Mouse (Mus musculus): ENCODE measurements around the gene Borcs8. TPM values are rescaled to one million over a fixed set of nuclear protein-coding genes. Genes with fewer than 3 reads are reported as not detected.

Borcs8 gene
- total RNA-seq, 4 experiments from 2014 or later: 17.9 to 23.3 (median 23.2) TPM

DNA sequence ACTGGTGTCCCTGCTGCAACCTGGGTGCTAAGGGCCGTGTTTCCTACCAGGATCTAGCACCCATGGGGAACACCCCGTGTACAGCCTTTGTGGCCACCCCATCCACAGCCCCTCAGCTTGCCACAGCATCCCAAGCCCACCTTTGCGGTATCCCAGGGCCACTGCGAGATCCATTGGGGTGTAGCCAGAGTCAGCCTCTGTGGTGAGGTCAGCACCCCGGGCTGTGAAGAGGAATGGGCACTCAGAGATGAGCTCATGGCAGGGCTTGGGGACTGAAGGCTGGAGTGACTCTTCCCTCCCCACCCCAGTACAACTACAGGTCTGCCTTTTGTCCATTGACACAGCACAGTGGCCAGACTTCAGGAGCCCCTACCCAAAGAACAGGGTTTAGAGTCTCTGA lies 5.2 kb upstream of the Borcs8 start:
- DNase-seq (ENCODE audit: low spot score): no peak

DNA sequence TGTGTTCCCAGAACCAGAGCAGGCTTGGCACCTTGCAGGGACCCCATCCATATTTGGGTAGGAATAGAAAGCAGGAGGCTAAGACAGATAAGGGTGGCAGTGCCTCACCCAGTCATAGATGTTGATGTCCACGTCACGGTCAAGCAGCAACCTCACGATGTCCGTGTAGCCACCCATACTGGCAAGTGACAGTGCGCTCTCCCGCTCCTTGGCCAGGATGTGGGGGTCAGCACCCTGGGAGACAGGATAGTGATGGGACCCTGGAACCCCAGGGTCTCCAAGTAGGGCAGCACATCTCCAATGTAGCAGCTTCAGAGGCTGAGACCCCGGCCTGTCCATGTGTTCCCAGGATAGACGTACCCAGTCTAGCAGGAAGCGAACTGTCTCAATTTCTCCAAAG lies 4.4 kb upstream of the Borcs8 start:
- DNase-seq (ENCODE audit: low spot score): no peak

DNA sequence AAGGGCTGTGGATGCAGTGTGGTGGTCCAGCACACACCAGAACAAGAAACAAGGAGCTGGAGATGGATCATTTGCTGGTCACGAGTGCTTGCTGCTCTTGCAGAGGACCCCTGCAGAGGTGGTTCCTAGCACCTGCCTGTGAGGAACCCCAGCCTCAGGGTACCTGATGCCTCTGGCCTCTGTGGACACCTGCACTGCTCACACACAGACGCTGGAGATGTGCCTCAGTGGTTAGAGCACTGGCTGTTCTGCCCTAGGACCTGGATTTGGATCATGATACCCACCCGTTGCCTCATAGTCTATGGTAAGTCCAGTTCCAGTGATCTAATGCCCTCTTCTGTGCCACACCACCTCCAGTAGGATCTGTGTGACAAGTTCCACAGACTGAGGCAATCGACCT lies 2.7 kb upstream of the Borcs8 start:
- DNase-seq (ENCODE audit: low spot score): no peak

DNA sequence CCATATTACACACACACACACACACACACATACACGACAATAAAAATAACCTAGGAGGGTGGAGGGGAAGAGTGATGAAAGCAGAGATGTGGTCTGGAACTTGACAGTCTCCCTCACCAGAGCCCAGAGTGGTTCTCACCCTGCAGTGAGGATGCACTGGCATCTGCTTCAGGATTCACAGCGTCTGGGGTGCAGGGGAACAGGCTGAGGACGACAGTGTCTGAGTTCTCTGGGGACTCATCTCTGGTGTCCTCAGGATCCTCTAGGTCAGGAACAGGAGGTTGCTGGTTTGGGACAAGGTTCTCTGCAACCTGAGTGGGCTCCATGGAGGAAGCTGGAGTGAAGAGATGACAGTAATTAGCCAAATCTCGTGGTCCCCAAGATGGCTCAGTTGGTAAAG lies 1.4 kb upstream of the Borcs8 start:
- DNase-seq (ENCODE audit: low spot score): no peak

DNA sequence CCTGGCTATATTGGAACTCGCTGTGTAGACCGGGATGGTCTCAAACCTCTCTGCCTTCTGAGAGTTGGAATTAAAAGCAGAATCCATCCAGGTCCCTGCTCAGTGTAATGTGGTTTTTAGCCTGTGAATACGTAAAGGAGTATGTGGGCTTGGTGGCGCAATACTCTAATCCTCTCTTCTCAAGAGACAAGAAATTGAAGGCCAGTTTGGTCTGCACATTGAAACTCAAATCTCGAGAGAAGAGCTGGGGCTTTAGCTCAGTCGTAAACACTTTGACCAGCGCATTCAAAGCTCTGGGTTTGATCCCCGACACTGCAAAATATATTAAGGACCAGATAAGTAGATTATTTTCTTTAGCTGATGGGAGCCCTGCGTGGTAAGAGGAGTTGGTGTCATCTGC lies 682 bp downstream of the Borcs8 start:
- DNase-seq (ENCODE audit: low spot score): no peak

DNA sequence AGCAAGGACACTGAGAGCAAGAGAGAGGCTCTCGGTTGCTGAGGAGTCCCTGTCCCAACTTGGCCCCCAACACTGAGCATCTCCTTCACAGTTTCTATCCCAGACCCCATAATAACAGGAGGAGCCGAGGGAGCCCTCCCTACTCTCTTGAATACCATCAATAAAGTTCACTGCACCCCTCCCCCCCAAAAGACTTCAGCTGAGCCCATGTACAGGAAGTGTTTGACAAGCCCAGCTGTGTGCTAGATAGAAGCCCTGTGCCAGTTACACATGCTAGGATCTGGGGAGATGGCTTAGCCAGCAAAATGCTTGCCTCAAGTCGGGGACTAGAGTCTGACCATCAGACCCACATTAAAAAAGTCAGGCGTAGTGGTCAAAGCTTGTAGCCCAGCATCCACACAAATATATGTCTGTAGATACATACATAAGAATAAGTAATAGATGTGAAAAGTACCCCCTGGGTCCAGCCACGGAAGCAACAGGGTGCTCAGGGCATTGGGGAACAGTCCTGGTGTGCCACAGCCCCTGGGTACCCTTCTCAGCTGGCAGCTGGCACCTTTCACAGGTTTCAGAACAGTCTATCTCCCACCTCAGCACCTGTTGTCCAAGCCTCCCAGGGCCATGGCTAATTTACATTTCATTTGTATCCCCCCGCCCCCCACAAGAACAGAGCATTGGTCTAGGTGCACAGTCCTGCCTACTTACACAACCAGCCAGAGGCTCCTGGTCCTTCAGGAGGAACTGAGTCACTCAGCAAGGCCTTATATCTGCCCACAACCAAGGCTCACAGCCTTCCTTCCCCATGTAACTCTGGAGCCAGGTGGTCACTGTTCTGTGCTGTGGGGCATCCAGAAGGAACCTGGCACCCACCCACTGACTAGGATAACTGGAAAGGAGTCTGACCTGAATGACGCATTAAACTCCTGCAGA lies 8.6 kb downstream of the Borcs8 start:
- no peak for DNase-seq (ENCODE audit: low spot score)

DNA sequence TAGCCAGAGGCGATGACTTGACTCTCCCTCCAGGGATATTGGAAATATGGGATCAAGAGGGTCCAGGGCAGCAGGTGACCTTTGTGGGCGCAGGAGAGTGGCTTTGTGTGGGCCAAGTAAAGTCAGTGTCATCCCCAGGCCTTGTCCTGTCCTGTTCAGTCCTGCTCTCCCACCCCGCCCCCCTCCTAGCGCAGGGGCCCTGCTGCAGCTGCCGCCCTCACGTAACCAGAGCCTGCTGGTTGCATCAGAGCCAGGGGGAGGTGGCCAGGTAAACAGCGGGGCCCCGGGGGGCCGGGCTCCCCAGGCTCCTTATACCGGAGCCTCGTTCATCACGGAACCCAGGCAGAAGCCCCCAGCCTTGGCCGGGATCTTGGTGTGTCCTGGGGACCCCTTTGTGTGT lies 10.9 kb downstream of the Borcs8 start:
- DNase-seq (ENCODE audit: low spot score): no peak

DNA sequence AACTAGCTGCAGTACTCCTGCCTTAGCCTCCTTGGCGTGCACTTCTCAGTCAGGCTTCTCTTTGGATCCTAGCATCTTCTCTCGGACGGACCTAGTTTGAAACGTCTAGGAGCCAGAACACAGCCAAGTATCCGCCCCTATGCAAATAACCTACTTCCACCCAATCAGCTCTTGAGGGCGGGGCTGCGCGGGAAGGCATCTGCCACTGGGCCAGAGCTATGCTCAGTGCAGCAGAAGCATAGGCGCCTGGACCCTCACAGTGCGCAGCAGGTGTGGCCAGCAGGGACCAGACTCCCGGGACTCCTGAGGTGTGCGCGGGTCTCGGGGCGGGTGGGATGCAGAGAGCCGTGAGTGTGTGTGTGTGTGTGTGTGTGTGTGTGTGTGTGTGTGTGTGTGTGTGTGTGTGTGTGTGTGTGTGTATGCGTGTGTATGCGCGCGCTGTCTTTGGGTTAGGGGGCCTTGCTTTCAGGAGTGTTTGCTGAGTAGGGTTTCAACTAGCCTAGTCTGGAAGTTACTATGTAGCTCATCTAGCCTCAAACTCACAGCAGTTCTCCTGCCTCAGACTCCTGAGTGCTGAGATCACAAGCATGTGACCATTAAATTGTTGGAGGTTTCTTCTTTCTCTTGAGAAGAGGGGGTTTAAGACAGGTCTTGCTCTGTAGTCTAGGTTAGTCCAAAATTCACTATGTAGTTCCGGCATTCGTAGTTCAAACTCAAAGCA lies 13.4 kb downstream of the Borcs8 start:
- DNase-seq (ENCODE audit: low spot score): peak; percentile 41

DNA sequence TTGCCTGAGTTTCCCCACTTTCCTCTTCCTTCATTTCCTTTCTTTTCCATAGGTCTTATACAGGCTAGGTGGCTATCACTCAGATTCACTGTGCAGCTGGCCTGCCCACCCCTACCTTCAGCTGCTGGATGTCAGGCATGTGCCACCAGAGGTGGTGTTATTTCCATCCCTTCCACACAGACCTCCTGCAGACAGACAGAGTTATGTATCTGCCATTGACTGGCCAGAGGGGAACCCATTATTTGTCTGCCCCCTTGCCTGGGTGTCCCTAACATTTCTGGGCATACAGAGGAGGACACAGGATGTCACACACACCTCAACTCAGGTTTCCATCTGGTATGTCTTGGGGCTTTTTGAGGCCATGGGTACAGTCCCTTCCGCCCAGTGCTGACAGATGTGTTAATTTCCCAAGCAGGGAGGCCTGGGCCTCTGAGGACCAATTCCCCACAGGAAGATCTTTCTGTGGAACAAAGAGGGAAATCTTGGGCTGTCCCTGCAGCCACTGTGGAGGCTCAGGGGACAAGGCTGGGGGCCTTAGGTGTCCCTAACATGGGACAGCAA lies 18.0 kb downstream of the Borcs8 start:
- no peak for DNase-seq (ENCODE audit: low spot score)

DNA sequence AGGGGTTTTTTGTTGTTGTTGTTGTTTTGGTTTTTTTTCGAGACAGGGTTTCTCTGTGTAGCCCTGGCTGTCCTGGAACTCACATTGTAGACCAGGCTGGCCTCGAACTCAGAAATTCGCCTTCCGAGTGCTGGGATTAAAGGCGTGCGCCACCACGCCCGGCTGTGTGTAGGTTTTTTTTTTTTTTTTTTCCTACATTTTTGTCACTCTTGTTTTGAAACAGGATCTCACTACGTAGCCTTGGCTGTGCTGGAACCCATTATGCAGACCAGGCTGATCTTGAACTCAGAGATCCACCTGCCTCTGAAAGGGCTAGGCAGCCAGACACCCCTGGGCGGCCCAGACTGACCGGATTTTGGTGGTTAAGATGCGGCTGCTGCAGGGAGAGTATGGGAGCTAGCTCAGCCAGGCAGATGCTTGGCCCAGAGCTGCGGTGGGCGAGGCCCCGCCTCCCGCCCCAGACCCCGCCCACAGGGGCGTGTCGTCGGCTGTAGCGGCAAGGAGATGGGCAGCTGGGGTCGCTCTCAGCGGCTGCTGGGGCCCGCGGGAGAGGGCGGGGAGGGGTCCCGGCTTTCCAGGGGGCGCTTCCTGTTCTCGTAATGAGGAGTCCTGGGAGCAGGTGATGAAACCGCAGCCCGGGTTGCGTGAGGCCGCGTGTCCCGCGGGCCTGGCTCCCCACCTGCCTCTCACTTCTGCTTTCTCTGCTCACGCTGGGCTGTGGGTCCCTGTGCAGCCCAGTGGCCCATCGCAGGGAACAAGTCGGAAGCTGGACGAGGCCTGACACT lies 19.0 kb downstream of the Borcs8 start:
- DNase-seq (ENCODE audit: low spot score): peak; percentile 33

DNA sequence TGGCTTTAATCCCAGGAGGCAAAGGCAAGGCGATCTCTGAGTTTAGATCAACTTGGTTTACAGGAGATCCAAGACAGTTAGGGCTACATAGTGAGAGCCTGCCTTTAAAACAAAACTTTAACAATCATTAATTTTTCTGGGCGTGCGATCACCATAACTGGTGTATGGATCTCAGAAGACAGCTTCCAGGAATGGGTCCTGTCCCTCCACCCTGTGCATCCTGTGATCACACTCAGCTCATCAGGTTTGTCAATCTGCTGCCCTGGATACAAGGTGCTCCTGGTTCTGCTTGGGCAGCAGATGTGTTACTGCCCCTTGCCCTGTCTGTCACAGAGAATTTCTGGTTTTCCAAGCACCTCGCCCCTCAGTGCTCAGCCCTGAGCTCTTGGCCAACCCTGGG lies 19.9 kb downstream of the Borcs8 start:
- DNase-seq (ENCODE audit: low spot score): no peak

DNA sequence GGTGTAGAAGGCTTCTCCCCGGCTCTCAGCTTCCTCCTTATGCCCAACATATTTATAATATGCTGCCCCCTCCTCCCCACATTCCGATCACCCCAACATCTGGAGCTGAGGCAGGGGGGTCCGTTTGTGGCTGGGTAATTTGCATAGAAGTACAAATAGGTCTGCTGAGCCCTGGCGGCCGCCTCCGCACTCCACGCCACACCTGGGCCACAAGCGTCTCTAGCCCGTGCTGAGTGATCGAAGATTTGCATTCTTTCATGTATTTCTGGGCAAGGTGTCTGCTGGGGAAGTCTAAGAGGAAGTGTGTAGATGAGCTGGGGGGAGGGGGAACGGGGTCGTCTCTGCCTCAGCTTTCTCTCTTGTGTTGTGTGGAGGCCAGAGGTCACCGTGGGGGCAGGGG lies 20.7 kb downstream of the Borcs8 start:
- no peak for DNase-seq (ENCODE audit: low spot score)

DNA sequence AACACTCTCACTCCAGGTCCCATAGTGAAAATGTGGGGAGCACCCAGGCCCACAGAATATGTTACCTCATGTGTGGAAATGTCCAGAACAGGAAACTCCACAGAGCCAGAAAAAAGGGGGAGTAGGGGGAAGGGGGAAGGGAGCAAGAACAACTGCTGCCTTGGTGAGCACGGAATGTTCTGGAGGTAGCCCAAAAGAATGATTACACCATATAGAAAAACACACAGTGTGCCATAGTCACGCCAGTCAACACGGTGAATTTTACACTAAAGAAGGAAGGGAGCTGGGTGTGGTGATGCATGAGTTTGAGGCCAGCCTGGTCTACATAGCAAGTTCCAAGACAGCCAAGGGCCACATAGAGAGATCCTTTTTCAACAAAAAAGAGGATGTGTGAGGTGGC lies 24.0 kb downstream of the Borcs8 start:
- DNase-seq (ENCODE audit: low spot score): no peak

DNA sequence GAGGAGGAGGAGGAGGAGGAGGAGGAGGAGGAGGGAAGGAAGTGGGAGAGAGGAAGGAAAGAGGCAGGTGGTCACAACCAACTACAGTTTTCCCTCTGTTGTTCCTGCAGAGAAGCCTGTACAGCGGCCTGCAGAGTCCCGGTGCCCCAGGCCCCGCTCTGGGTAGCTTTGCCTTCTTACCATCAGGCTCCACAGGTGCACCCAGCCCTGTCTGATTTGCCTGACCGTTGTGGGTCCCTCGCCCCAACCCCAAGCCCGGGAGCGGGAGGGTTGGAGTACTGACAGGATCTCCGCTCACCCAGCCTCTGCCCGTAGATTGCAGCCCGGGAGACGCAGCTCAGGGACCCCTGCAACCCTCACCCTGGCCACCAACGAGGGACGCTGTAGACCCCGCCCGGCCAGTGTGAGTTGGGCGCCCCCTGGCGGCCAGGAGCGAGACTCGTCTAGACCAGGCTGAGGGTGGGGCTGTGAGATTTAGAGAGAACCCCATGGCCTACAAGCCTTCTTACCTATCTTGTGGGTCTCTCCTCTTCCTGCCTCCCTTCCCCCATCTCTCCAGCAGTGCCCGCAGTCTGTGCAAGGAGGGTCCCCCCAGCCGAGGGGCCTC lies 27.3 kb downstream of the Borcs8 start:
- peak; percentile 42 for DNase-seq (ENCODE audit: low spot score)

DNA sequence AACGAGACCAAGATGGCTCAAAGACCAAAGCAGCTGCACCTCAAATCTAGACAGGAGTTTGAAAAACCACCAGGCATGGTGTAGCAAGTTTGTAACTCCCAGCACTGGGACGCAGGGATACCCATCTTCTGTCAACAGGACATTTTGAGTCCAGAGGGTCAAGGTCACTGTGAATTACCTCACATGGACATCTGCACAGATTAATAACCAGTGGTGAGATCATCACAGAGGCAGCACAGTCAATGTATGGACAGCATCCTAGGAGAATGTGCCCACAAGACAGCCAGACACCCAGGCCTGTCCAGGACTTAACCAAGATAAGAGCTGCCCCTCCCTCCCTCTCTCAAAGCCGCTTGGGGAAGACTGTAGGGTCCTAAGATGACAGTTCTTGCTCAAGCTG lies 30.8 kb downstream of the Borcs8 start:
- no peak for DNase-seq (ENCODE audit: low spot score)

DNA sequence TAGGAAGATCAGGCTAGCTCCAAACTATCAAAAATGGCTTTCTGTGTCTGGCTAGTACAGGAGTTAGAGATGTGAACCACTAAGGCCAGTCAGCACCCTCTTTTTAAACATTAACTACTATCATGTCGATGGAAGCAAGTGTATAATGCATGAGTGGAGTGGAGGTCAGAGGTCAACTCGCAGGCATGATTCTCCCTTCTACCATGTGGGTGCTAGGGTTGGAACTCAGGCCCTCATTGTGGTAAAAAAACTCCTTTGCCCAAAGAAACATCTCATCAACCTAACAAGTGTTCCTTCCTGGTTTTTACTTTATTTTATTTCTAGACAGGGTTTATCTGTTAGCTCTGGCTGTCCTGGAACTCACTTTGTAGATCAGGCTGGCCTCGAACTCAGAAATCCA lies 31.4 kb downstream of the Borcs8 start:
- DNase-seq (ENCODE audit: low spot score): no peak

DNA sequence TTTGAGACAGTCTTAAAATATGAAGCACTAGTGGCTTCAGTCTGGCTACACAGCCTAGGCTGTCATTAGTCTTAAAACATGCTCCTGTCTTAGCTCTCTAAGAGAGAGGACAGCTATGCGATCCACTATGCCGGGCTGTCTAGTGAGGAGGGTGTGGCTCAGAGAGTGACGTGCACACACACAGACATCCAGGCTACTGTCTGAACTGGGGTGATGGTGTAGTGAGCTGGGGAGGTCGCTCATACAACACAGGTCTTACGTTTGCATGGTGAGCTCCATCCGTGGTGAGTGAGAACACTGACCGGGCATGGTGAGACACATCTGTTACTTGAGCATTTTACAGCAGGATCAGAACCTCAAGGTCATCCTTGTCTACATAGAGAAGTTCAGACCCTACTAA lies 31.9 kb downstream of the Borcs8 start:
- no peak for DNase-seq (ENCODE audit: low spot score)

DNA sequence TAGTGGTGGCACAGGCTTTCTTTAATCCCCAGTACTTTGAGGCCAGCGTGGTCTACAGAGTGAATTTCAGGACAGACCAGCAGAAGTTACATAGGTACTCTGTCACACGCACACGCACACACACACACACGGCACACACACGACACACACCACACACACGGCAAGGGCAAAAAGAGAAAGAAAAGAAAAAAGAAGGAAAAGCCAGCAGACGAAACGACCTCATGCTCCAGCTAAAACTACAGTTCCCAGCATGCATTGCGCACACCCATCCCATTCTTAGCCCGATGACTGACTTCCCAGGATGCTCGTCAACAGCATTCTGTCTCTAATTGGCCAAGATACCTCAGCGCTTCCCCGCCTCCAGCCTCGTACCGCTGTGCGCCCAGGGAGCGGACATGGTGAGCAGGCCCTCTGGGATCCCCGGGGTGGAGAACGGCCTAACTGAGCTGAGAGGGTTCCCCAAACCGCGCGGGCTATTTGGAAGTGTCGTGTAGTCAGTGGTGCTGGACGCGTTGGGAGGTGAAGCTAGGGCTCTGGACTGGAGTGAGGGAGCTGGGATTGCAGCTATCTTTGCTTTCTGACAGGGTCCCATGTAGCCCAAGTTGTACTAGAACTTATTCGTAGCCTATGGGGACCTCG lies 32.9 kb downstream of the Borcs8 start, which contains the start of gene Tmem161a:
TSS of gene Tmem161a (plus strand) at position 314 of the 639 bp plus-strand sequence.
- peak; percentile 95 for DNase-seq (ENCODE audit: low spot score)

DNA sequence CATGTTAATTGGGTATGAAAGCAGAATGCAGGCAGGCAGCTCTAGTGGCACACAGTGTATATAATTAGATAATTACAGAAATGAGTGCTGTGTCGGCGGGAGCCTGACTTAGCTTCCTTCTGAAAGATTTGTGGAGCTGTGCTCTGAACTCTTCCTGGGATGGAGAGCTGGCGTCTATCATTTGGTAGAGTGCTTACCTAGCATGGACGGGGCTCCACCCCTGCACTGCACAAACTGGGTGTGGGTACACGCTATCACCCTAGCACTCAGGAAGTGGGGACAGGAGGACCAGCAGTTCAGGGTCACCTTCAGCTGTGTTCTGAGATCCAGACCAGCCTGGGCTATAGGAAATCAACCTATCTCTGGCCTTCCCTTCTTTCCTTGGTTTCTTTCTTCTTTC lies 34.0 kb downstream of the Borcs8 start:
- no peak for DNase-seq (ENCODE audit: low spot score)

DNA sequence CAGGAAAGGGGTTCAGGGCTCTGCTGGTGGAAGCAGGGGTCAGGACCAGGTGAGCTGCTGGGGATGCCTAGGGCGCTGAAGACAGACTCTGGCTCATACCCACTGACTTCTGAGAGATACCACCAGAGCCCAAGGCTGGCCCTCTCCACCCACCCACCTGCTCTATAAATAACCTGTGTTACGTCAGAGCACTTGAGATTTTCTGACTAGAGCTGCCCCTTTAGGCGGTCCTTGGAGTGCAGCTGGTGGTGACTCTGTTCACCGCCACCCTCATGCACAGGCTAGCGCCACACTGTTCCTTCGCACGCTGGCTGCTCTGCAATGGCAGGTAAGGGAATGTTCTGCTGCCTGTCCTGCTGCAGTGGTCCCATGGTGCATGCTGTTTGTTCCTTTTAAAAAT lies 34.8 kb downstream of the Borcs8 start:
- DNase-seq (ENCODE audit: low spot score): no peak

DNA sequence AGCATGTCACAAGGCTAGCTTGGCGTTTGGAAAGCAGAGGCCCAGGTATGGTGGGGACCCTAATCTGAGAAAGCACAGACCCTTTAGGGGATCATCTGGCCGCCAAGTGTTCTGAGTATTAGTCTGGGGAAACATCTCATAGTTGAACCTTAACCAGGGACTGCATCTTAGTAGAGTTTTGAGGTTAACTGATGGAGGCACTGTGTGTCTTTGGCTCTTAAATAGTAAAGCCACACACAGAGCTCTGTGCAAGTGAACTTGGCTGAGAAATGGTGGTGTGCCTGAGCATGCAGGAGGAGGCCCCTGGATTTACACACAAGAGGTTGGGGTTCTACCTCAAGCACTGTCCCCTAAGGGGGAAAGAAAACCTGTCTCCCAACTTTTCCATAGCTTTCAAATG lies 38.9 kb downstream of the Borcs8 start:
- DNase-seq (ENCODE audit: low spot score): no peak
